Mouse (Mus musculus) Patski (cell line): Measurements from ENCODE around the gene Cuedc2. TPM values are rescaled to one million over a fixed set of nuclear protein-coding genes. Genes with fewer than 3 reads are reported as not detected.

Experiments
- ATAC-seq: fragments of 100-300 bp; one replicate; pipeline ENCODE4 v1.8.0; 2021
- CTCF ChIA-PET: fragments of 350-600 bp; sonication (Branson Sonifier 250); formaldehyde crosslinking; loops from one replicate; lab custom pipeline; 2022; ENCODE audit warnings: inconsistent platforms; lab: Charles Lee
- POLR2A ChIA-PET: fragments of 350-600 bp; sonication (Branson Sonifier 250); formaldehyde crosslinking; loops from one replicate; lab custom pipeline; 2022; ENCODE audit warnings: antibody characterized with exemption, inconsistent platforms; lab: Charles Lee
- DNase-seq: peaks from one replicate; pipeline ENCODE4 v3.0.0-alpha.2; 2011; ENCODE audit warnings: low read depth, low spot score
- H3K27me3 ChIP-seq: fragments of 371-371 bp; one replicate; pipeline ENCODE4 v1.5.1; 2021
- CTCF ChIP-seq: fragments of 100-300 bp; IDR thresholded peaks from one replicate; pipeline ENCODE4 v1.5.1; 2021
- in situ Hi-C: fragments of 300-500 bp; cut with MboI; formaldehyde crosslinking; loops from 3 replicates; pipeline ENCODE4 v1.11.1; 2018; ENCODE audit warnings: low pct_unique_long_range_greater_than_20kb, mixed read lengths
- polyA plus RNA-seq: library from polyadenylated mRNA; unstranded; gene quantifications from one replicate; pipeline ENCODE4 v1.2.3, GENCODE M21; 2021

Gene Cuedc2
- polyA plus RNA-seq, 1 experiment from 2014 or later, result 264 TPM

DNA sequence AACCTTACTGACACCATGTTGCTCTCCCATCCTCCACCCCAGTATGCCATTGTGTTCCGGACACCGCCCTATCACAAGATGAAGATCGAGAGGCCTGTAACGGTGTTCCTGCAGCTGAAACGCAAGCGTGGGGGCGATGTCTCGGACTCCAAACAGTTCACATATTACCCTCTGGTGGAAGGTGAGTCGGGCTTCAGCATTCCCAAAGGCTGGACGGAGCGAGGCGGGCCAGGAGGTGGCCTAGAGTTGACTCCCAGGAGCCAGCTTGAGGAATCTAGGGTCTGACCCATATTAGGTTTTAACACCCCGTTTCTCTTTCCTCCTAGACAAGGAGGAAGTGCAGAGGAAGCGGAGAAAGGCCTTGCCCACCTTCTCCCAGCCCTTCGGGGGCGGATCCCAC, 30.2 kb downstream of the Cuedc2 start:
- in situ Hi-C loops, result no loop called here
- H3K27me3 ChIP-seq, result no peaks in the 10 kb centered on the region
- no peak for TF ChIP-seq CTCF
- POLR2A ChIA-PET, result no interaction called here
- ATAC-seq, result no peak
- no peak for DNase-seq
- CTCF ChIA-PET, result interaction anchor here (2.2 kb wide), 1 partner anchor 20 kb away, joined by 8 read pairs; the partner anchor contains the start of gene Fbxl15

DNA sequence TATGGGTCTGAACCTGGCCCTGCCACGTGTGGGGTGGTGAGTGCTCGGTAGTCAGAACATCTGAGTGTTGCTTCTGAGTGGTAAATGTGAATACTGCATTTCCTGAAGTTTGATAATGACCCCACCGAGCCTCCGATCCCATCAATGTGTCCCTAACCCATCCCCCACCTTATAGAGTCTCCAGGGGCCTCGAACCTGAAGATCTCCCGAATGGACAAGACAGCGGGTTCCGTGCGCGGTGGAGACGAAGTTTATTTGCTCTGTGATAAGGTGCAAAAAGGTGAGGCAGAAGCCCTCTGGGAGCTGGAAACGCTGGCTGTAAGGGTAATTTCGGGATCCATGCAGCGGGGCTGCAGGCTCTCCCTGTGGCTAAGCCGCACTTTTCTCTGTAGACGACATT, 30.7 kb downstream of the Cuedc2 start:
- DNase-seq (no peak), ATAC-seq (no peak)
- in situ Hi-C loops, result no loop called here
- ChIA-PET CTCF (no interaction called here), POLR2A (no interaction called here)
- no peak for TF ChIP-seq CTCF
- H3K27me3 ChIP-seq, result no peaks in the 10 kb centered on the region

DNA sequence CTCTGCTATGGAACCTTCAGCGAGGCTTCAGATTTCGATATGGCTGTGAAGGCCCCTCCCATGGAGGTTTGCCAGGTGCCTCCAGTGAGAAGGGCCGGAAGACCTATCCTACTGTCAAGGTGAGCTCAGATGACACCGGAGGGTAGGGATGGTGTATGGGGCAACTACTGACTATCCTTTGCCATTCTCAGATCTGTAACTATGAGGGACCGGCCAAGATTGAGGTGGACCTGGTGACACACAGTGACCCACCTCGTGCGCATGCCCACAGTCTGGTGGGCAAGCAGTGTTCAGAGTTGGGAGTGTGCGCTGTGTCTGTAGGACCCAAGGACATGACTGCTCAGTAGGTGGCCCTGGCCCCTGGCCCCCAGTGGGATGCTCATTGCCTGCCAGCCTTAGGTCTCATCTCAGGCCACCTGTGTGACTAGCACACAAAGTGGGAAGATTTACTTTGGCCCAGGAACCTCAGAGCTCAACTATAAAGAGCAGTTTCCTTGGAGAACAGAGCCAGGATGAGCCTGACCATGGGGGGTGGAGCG, 31.7 kb downstream of the Cuedc2 start:
- H3K27me3 ChIP-seq, result no peaks in the 10 kb centered on the region

DNA sequence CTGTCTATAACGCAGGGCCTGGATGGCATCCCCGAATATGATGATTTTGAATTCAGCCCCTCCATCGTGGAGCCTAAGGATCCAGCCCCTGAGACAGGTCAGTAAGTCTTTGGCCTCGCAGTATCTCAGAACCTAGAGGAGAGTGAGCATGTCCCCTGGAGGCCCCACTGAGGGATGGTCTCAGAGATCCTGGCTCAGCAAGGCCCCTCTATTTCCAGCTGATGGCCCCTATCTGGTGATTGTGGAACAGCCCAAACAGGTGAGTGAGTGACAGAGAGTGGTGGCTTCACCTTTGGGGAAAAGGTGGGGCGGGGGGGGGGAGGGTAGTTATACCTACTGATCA, 32.3 kb downstream of the Cuedc2 start:
- in situ Hi-C loops, result no loop called here

More for the DNA sequence above, 31.7 kb downstream of the Cuedc2 start:
- in situ Hi-C loops, result no loop called here
- POLR2A ChIA-PET, result interaction anchor here (0.6 to 1.7 kb wide), 4 partner anchors 8 to 129 kb away, joined by 3 to 7 read pairs (median 4); partner anchors contain the start of gene Fbxl15
- DNase-seq (no peak), ATAC-seq (no peak)
- no peak for TF ChIP-seq CTCF
- CTCF ChIA-PET, result interaction anchor here (1.2 to 1.9 kb wide), 2 partner anchors 21 to 23 kb away, joined by 4 to 5 read pairs; partner anchors contain the start of gene Fbxl15

DNA sequence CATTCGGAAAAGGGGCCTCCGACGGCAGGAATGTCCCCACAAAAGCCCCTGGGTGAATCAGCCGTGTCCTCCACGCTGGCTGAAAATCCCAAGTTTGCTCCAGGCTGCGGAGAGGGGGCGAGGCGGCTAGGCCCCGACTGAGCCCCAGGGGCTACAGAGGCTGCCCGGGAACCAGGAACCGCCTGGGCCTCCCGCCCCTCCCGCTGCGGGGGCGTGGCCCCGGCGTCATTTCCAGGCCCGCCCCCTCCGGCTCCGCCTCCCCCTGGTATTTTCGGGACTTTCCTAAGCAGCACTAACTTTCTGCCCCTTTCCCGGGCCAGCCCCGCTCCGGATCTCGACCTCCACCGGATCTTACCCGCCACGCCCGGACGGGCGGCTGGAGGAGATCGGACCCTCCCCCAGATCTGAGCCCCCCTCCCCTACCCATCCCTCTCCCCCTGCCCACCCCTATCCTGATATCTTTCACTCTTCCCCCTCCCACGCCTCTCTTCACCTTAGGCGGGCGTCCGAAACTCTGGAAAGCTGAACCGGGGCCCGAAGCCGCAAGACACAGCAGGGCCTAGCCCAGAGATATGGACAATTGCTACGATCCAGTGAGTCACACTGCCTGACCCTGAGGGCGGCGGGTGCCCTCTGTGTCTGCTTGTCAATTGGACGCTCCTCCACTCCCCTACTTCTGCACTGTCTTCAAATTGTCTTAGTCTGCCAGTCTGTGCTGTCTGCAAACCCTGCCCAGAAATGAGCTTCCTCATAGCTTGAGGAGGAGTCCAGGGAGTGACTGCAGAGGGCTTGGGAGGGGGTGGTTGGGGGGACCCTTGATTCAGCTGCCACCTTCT, 32.9 kb downstream of the Cuedc2 start:
- no peaks in the 10 kb centered on the region for H3K27me3 ChIP-seq
- peak; percentile 52 for ATAC-seq
- POLR2A ChIA-PET, result interaction anchor here (1.0 to 2.1 kb wide), 3 partner anchors 9 to 23 kb away, joined by 4 to 15 read pairs (median 7); partner anchors contain the start of gene Fbxl15
- TF ChIP-seq CTCF, result no peak
- in situ Hi-C loops, result no loop called here
- DNase-seq, result no peak
- CTCF ChIA-PET, result interaction anchor here (1.0 to 1.9 kb wide), 4 partner anchors 9 to 71 kb away, joined by 3 to 5 read pairs (median 4); partner anchors contain the start of gene Fbxl15

More for the DNA sequence above, 32.3 kb downstream of the Cuedc2 start:
- DNase-seq (no peak), ATAC-seq (no peak)
- POLR2A ChIA-PET, result interaction anchor here (0.6 to 1.7 kb wide), 3 partner anchors 9 to 130 kb away, joined by 3 to 7 read pairs (median 4); partner anchors contain the start of gene Fbxl15
- TF ChIP-seq CTCF, result no peak
- CTCF ChIA-PET, result interaction anchor here (1.2 to 1.9 kb wide), 3 partner anchors 8 to 24 kb away, joined by 3 to 5 read pairs (median 4); partner anchors contain the start of gene Fbxl15
- no peaks in the 10 kb centered on the region for H3K27me3 ChIP-seq

DNA sequence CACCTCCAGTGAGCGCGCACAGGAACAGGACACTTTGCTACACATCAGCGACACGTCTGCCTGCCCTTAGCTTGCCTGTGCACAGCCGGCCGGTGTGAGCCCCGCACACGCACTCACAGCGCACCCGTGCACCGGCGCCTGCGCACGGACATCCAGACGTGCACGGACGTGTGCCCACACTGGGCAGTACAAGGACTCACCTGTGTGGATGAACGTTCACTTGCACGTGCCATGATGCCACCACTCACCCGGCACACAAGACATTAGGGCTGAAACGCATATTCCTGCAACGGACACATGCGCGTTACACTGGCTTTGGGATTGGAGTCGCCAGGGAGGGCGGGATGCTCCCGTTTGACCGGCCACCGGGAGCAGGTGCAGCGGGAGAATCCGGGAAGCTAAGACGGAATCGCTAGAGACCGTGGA, 33.6 kb downstream of the Cuedc2 start:
- no peak for DNase-seq
- no peaks in the 10 kb centered on the region for H3K27me3 ChIP-seq
- TF ChIP-seq CTCF, result no peak
- ChIA-PET CTCF (interaction anchor here (0.8 to 4.1 kb wide), 10 partner anchors 14 to 169 kb away, joined by 3 to 35 read pairs (median 4); partner anchors contain the start of gene Fbxl15), POLR2A (interaction anchor here (2.1 kb wide), 1 partner anchor 24 kb away, joined by 15 read pairs; the partner anchor contains the start of gene Fbxl15)
- in situ Hi-C loops, result no loop called here
- ATAC-seq, result peak; percentile 13

DNA sequence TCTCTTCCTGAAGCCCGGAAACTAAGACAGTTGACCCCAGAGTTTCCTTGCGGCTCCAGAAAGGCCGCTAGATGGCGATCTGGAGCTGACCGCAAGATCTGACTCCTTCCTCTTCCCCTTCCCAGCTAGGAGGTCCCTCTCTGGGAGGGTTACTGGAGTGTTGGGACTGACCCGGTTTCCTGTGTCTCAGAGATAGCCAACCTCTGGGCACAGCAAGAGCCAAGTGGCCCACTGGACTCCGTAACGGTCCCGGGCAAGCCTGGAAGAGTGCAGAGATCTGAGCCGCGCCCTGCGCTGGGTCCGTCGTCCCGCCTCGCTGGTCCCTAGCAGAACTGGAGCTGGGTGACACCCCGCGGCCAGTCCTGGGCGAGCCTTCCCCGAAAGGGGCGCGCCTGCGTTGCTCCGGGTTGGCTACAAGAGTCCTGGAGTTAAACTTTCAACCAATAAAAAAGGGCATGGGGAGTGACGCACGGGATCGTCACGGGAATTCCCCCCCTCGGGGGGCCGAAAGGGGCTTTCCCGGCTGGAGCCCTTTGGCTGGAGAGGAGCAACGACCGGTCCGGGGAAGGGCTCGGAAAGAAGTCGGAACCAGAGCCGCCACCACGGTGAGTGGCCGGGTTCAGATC, 34.2 kb downstream of the Cuedc2 start, which contains the start of gene Nfkb2:
Gene Nfkb2, plus strand, starts transcription at position 105 of the 626 bp plus-strand sequence.
- DNase-seq, result peak; percentile 90
- TF ChIP-seq CTCF, result no peak
- H3K27me3 ChIP-seq, result no peaks in the 10 kb centered on the region
- ChIA-PET CTCF (interaction anchor here (0.8 to 4.1 kb wide), 13 partner anchors 11 to 168 kb away, joined by 3 to 35 read pairs (median 4); partner anchors contain the start of gene Fbxl15), POLR2A (interaction anchor here (0.6 to 2.1 kb wide), 2 partner anchors 23 to 25 kb away, joined by 4 to 15 read pairs; partner anchors contain the start of genes Fbxl15 and Psd)
- in situ Hi-C loops, result no loop called here
- peak; percentile 91 for ATAC-seq

DNA sequence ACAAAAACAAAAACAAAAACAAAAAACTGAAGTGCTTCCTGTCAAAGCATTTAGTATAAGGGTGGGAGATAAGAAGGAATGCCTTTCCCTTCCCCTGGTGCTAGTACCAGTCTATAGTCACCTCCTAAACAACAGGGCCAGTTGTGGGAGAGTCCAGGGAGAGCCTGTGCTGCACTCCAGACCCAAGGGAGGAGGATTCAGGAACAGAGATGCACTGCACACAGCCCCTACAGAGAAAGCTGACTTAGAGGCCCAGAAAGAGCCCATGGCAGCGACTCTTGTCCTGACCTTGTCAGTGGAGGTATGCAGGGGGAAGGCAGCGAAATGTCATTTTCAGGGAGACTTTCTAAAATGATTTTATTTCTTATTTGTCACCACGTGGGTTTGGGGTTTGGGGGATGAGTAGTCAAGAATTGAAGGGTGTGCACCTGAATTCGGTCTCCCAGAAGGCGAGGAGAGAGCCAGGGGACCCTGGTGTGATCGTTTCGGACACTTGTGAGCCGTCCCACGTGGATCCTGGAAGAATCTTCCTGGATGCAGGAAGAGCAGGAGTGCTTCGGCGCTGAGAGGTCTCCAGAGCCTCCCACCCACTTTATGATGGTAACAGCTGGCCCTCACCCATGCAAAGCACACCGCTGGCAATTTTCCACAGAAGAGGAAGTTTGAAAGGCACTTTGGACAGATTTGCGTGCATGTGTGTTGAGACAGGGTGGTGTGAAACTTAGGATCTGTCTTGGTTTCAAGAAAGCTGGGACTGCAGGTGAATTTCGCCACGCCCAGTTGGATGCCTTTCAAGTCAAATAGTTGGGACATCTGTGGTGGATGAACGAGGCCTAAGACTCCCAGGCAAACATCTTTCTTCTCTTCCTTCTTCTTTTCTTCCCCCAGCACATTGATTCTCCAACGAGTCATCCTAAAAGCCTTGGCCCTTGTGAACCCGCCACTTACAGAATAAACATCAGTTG, 35.0 kb downstream of the Cuedc2 start:
- no peak for ATAC-seq
- TF ChIP-seq CTCF, result no peak
- in situ Hi-C loops, result no loop called here
- no peaks in the 10 kb centered on the region for H3K27me3 ChIP-seq
- DNase-seq, result no peak
- POLR2A ChIA-PET, result interaction anchor here (0.6 to 2.1 kb wide), 4 partner anchors 24 to 34 kb away, joined by 3 to 15 read pairs (median 4); partner anchors contain the start of genes Fbxl15 and Psd
- CTCF ChIA-PET, result interaction anchor here (0.8 to 4.1 kb wide), 11 partner anchors 11 to 168 kb away, joined by 3 to 35 read pairs (median 4); partner anchors contain the start of gene Fbxl15

DNA sequence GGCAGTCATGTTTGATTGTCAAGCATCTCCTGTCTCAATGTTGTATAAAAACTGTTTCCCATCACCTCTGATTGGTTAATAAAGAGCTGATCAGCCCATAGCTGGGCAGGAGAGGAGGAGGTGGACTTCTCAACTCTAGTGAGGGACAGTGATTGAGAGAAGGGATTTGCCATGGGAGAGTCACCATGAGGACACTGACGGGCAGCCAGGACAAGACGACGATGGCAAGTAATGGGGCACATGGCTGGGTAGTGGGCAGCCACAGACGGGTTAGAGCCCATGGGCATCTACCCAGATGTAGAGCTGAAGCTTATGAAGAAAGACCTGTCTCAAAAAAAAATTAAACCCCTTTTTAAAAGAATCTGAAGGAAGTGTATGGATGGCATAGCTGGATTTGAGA, 36.0 kb downstream of the Cuedc2 start:
- POLR2A ChIA-PET, result interaction anchor here (0.8 to 1.5 kb wide), 3 partner anchors 13 to 35 kb away, joined by 3 to 5 read pairs (median 3); no protein-coding TSS in a partner anchor
- ATAC-seq (no peak), DNase-seq (no peak)
- no peak for TF ChIP-seq CTCF
- CTCF ChIA-PET, result interaction anchor here (1.1 to 4.1 kb wide), 4 partner anchors 15 to 167 kb away, joined by 3 to 35 read pairs (median 10); partner anchors contain the start of gene Fbxl15
- H3K27me3 ChIP-seq, result no peaks in the 10 kb centered on the region
- in situ Hi-C loops, result no loop called here
